Mouse (Mus musculus): ENCODE data around the gene Thy1. TPM values are rescaled to one million over a fixed set of nuclear protein-coding genes. Genes with fewer than 3 reads are reported as not detected.

Gene Thy1
- total and polyA plus RNA-seq, 3 experiments = 6.6 to 32.3 (median 15.5) TPM

DNA sequence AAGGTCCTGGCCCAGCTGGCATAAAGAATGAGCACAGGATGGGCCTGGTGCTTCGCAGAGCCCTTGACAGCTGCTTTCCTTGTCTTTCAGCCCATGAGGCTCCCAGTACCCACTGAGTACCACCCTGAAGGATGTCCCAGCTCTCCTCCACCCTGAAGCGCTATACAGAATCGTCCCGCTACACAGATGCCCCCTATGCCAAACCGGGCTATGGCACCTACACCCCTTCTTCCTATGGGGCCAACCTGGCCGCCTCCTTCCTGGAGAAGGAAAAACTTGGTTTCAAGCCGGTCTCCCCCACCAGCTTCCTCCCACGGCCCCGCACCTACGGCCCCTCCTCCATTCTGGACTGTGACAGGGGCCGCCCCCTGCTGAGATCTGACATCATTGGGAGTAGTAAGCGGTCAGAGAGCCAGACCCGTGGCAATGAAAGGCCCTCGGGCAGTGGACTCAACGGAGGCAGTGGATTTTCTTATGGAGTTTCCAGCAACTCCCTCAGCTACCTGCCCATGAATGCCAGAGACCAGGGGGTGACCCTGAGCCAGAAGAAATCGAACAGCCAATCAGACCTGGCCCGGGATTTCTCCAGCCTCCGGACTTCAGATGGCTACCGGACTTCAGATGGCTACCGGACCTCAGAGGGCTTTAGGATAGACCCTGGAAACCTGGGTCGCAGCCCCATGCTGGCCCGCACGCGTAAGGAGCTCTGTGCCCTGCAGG lies 32.3 kb downstream of the Thy1 start:
- intact Hi-C loops (cut with DNase I) = no loop called here
- Histone ChIP-seq H3K36me3 (ENCODE audit: control insufficient read depth, insufficient read depth, low read length) (peaks cover 2% of the 10 kb centered on the region; the same call in 1 of the 2 replicates), H3K79me2 (replicated peaks; ENCODE audit: control insufficient read depth, insufficient read depth, low read length) (no peaks in the 10 kb centered on the region), H3K27ac (peak overlapping the region; percentile 21), H3K4me1 (ENCODE audit: control insufficient read depth, insufficient read depth, low read length) (peaks cover 15% of the 10 kb centered on the region), H3K9ac (ENCODE audit: low read depth, low read length) (no peak overlapping the region), H3K4me3 (no peak overlapping the region), H3K27me3 (ENCODE audit: control insufficient read depth, insufficient read depth, low read length) (no peaks in the 10 kb centered on the region)
- WGBS = 74% methylated on average over 24 of the region's 24 CpGs
- DNase-seq = no peak
- no peak for TF ChIP-seq EP300 (IDR thresholded peaks at IDR 0.05; ENCODE audit: insufficient read depth, low read depth, low read length)
- TF ChIP-seq POLR2A (IDR thresholded peaks at IDR 0.05; ENCODE audit: insufficient read depth, low read depth, low read length) = no peak
- no peak for TF ChIP-seq CTCF (IDR thresholded peaks at IDR 0.05)

DNA sequence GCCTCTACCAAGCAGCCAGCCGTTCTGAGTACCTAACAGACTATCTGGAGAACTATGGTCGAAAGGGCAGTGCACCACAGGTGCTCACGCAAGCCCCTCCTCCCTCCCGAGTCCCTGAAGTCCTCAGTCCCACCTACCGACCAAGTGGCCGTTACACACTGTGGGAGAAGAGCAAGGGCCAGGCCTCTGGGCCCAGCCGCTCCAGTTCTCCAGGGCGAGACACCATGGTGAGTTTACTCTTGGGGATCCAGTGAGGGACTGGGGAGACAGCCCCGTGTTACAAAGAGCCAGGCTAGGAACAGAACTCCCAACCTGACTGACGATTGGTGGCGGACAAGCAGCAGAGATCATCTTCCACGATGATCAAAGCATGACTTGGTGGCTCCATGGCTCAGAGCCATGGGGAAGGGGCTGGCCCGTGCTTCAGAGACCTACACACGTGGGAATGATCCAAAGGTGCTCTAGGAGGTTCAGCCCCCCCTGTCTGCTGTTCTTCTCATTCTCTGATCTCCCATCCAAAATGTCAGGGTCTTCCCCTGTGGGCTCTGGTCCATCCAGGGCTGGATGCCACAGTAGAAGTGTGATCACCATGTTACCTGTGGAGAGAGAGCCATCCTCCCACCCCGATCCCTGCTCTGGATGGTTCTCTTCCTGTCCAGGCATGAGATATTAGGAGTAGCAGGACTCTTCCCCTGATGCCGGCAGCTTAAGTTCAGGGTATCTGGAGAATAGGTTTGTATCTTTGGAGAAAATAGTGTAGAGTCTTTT lies 33.0 kb downstream of the Thy1 start:
- TF ChIP-seq EP300 (IDR thresholded peaks at IDR 0.05; ENCODE audit: insufficient read depth, low read depth, low read length) (no peak), POLR2A (IDR thresholded peaks at IDR 0.05; ENCODE audit: insufficient read depth, low read depth, low read length) (no peak), CTCF (IDR thresholded peaks at IDR 0.05) (no peak)
- intact Hi-C loops (cut with DNase I) = no loop called here
- Histone ChIP-seq H3K27me3 (ENCODE audit: control insufficient read depth, insufficient read depth, low read length) (no peaks in the 10 kb centered on the region), H3K4me3 (no peak overlapping the region), H3K9ac (ENCODE audit: low read depth, low read length) (peak overlapping the region; percentile 23; the same call in 1 of the 2 replicates), H3K36me3 (ENCODE audit: control insufficient read depth, insufficient read depth, low read length) (peaks cover 2% of the 10 kb centered on the region; the same call in 1 of the 2 replicates), H3K79me2 (replicated peaks; ENCODE audit: control insufficient read depth, insufficient read depth, low read length) (no peaks in the 10 kb centered on the region), H3K4me1 (ENCODE audit: control insufficient read depth, insufficient read depth, low read length) (peaks cover 15% of the 10 kb centered on the region), H3K27ac (peak overlapping the region; percentile 21)
- WGBS = 61% methylated on average over 16 of the region's 16 CpGs
- DNase-seq = no peak

DNA sequence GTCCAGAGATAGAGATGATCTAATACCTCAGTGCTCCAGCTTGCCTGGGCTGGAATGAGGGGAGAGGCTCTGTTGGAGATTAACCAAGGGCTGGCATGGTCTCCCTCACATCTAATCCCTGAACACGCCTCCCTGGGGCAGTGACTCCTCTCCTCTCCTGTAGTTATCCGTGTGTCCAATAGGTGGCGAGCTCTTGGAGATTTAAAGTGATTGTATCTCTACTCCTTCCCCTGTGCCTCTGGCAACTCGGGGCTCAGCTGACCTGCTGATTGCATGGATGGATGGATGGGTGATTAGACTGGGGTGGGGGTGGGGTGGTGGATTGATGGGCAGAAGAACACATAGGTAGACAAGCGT lies 33.6 kb downstream of the Thy1 start:
- TF ChIP-seq POLR2A (IDR thresholded peaks at IDR 0.05; ENCODE audit: insufficient read depth, low read depth, low read length) (no peak), CTCF (IDR thresholded peaks at IDR 0.05) (peak; percentile 74), EP300 (IDR thresholded peaks at IDR 0.05; ENCODE audit: insufficient read depth, low read depth, low read length) (no peak)
- Histone ChIP-seq H3K27ac (peak overlapping the region; percentile 86), H3K27me3 (ENCODE audit: control insufficient read depth, insufficient read depth, low read length) (no peaks in the 10 kb centered on the region), H3K36me3 (ENCODE audit: control insufficient read depth, insufficient read depth, low read length) (peaks cover 2% of the 10 kb centered on the region; the same call in 1 of the 2 replicates), H3K4me3 (no peak overlapping the region; the same call in 1 of the 2 replicates), H3K4me1 (ENCODE audit: control insufficient read depth, insufficient read depth, low read length) (peaks cover 13% of the 10 kb centered on the region), H3K9ac (ENCODE audit: low read depth, low read length) (no peak overlapping the region), H3K79me2 (replicated peaks; ENCODE audit: control insufficient read depth, insufficient read depth, low read length) (no peaks in the 10 kb centered on the region)
- peak in 1 of 2 experiments; percentile 70 for DNase-seq
- 13% methylated on average over 5 of the region's 5 CpGs for WGBS
- intact Hi-C loops (cut with DNase I) = no loop called here

DNA sequence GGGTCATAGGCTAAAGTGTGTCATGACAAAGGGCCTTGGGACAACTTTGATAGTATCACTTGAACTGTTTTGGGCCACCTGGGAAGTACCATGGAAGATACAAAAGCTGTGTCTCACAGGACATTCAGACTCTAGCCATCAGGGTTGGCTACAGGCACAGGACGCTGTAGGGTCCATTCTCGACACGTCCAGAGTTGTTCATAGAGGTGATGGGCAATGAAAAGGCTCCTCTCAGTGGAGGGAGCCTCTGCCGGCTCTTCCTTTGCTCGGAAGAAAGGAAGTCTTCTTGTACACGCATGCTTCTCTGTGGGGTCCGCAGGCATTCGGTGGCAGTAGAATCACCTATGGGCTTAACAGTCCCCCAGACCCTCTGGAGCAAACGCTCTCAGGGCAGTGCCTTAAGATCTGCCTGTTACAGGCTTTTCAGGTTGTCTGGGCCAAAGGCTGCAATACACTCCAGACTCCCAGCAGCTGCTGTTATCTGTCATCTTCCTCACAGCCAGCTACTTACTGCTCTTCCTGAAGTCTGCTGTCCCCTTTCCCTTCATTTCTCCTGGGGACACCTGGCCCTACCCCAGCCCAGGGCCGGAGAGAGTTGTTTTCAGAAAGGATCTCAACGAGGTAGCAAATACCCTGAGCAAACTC lies 34.2 kb downstream of the Thy1 start:
- Histone ChIP-seq H3K9ac (ENCODE audit: low read depth, low read length) (peak overlapping the region; percentile 43; the same call in 1 of the 2 replicates), H3K27ac (peak overlapping the region; percentile 86), H3K36me3 (ENCODE audit: control insufficient read depth, insufficient read depth, low read length) (peaks cover 2% of the 10 kb centered on the region), H3K4me3 (peak overlapping the region; percentile 4; the same call in 1 of the 2 replicates), H3K79me2 (replicated peaks; ENCODE audit: control insufficient read depth, insufficient read depth, low read length) (no peaks in the 10 kb centered on the region), H3K4me1 (ENCODE audit: control insufficient read depth, insufficient read depth, low read length) (peaks cover 13% of the 10 kb centered on the region), H3K27me3 (ENCODE audit: control insufficient read depth, insufficient read depth, low read length) (no peaks in the 10 kb centered on the region)
- TF ChIP-seq EP300 (IDR thresholded peaks at IDR 0.05; ENCODE audit: insufficient read depth, low read depth, low read length) (no peak), CTCF (IDR thresholded peaks at IDR 0.05) (no peak), POLR2A (IDR thresholded peaks at IDR 0.05; ENCODE audit: insufficient read depth, low read depth, low read length) (no peak)
- intact Hi-C loops (cut with DNase I) = no loop called here
- peak in 1 of 2 experiments; percentile 26 for DNase-seq
- 60% methylated on average over 11 of the region's 11 CpGs for WGBS

DNA sequence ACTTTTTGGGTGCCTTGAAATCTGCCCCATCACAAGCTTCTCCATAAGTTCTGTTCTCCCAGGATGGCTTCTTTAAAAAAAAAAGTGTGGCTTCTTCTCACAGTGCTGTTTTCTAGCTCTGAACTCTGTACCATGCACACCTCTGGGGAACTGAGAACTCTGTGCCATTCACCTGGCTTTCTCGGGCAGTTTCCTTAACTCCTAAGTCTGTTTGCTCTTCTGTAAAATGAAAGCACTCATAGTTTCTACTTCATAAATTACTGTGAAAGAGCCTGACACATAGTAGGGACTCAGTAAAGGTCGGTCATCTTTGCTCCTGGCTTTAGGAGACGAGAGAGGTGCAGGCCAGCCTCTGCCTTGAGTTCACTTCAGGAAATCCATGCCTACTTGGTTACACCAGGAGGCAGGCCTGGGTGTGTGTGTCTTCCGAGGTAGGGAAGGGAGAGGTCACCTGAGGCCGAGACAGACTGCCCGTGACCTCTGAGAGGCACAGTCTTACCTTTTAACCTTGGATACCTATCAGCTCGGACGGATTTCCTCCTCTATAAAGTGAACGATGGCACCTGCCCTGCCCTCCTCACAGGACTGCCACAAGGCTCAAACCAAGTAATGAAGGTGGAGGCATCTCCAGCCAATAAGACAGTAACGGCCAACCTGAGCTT lies 35.1 kb downstream of the Thy1 start:
- peaks cover 13% of the 10 kb centered on the region for H3K4me1 ChIP-seq (ENCODE audit: control insufficient read depth, insufficient read depth, low read length)
- peak overlapping the region; percentile 3; the same call in 1 of the 2 replicates for H3K4me3 ChIP-seq
- TF ChIP-seq CTCF (IDR thresholded peaks at IDR 0.05) (no peak), EP300 (IDR thresholded peaks at IDR 0.05; ENCODE audit: insufficient read depth, low read depth, low read length) (no peak), POLR2A (IDR thresholded peaks at IDR 0.05; ENCODE audit: insufficient read depth, low read depth, low read length) (no peak)
- H3K27me3 ChIP-seq (ENCODE audit: control insufficient read depth, insufficient read depth, low read length) = no peaks in the 10 kb centered on the region
- peak overlapping the region; percentile 86 for H3K27ac ChIP-seq
- DNase-seq = no peak
- WGBS = 60% methylated on average over 10 of the region's 10 CpGs
- peaks cover 2% of the 10 kb centered on the region for H3K36me3 ChIP-seq (ENCODE audit: control insufficient read depth, insufficient read depth, low read length)
- H3K79me2 ChIP-seq (replicated peaks; ENCODE audit: control insufficient read depth, insufficient read depth, low read length) = no peaks in the 10 kb centered on the region
- intact Hi-C loops (cut with DNase I) = no loop called here
- peak overlapping the region; percentile 54 for H3K9ac ChIP-seq (ENCODE audit: low read depth, low read length)
